Mouse (Mus musculus): Measurements from ENCODE around the gene Itpr2. TPM values are rescaled to one million over a fixed set of nuclear protein-coding genes. Genes with fewer than 3 reads are reported as not detected.

Itpr2 gene
- polyA plus RNA-seq, 1 experiment from 2014 or later = 33.6 TPM

GRCm38 (mm10) chr6:146458436-146458835 lies 43.6 kb downstream of the Itpr2 start:
- H3K4me3 ChIP-seq (ENCODE audit: low read depth, low read length) = no peak overlapping the region
- no peaks in the 10 kb centered on the region for H3K36me3 ChIP-seq (ENCODE audit: control insufficient read depth, insufficient read depth, low read length)
- no peaks in the 10 kb centered on the region for H3K9me3 ChIP-seq (replicated peaks; ENCODE audit: control insufficient read depth, low read length)
- no peak for ATAC-seq (replicated peaks; ENCODE audit: insufficient number of reproducible peaks, low FRiP score, low TSS enrichment)
- H3K27me3 ChIP-seq (ENCODE audit: control insufficient read depth, insufficient read depth, low read length) = no peaks in the 10 kb centered on the region
- H3K4me2 ChIP-seq = no peak overlapping the region
- no peak overlapping the region for H3K9ac ChIP-seq (ENCODE audit: low read depth, low read length)
- WGBS (ENCODE audit: insufficient replicate concordance) = 64% methylated on average over 5 of the region's 5 CpGs
- H3K4me1 ChIP-seq (ENCODE audit: control insufficient read depth, insufficient read depth, low read length) = no peaks in the 10 kb centered on the region
- H3K27ac ChIP-seq (ENCODE audit: low read depth, low read length) = no peak overlapping the region

GRCm38 (mm10) chr6:146456741-146457140 lies 45.3 kb downstream of the Itpr2 start:
- 57% methylated on average over 5 of the region's 5 CpGs for WGBS (ENCODE audit: insufficient replicate concordance)
- no peak for ATAC-seq (replicated peaks; ENCODE audit: insufficient number of reproducible peaks, low FRiP score, low TSS enrichment)
- no peaks in the 10 kb centered on the region for H3K27me3 ChIP-seq (ENCODE audit: control insufficient read depth, insufficient read depth, low read length)
- H3K4me1 ChIP-seq (ENCODE audit: control insufficient read depth, insufficient read depth, low read length) = no peaks in the 10 kb centered on the region
- H3K9me3 ChIP-seq (replicated peaks; ENCODE audit: control insufficient read depth, low read length) = no peaks in the 10 kb centered on the region
- no peak overlapping the region for H3K9ac ChIP-seq (ENCODE audit: low read depth, low read length)
- no peaks in the 10 kb centered on the region for H3K36me3 ChIP-seq (ENCODE audit: control insufficient read depth, insufficient read depth, low read length)
- H3K27ac ChIP-seq (ENCODE audit: low read depth, low read length) = no peak overlapping the region
- H3K4me2 ChIP-seq = no peak overlapping the region
- H3K4me3 ChIP-seq (ENCODE audit: low read depth, low read length) = no peak overlapping the region

- peak overlapping the region; percentile 22; the same call in 1 of the 2 replicates for H3K27ac ChIP-seq (ENCODE audit: low read depth, low read length)
- ATAC-seq (replicated peaks; ENCODE audit: insufficient number of reproducible peaks, low FRiP score, low TSS enrichment) = peak; percentile 89
Measured at GRCm38 (mm10) chr6:146454520-146455511, 47.2 kb downstream of the Itpr2 start.

GRCm38 (mm10) chr6:146452474-146452873 lies 49.5 kb downstream of the Itpr2 start:
- 86% methylated on average over 16 of the region's 16 CpGs for WGBS (ENCODE audit: insufficient replicate concordance)

More at GRCm38 (mm10) chr6:146454520-146455511, 47.2 kb downstream of the Itpr2 start:
- WGBS (ENCODE audit: insufficient replicate concordance) = 78% methylated on average over 10 of the region's 10 CpGs
- Histone ChIP-seq H3K9me3 (replicated peaks; ENCODE audit: control insufficient read depth, low read length) (no peaks in the 10 kb centered on the region), H3K4me2 (no peak overlapping the region), H3K27me3 (ENCODE audit: control insufficient read depth, insufficient read depth, low read length) (no peaks in the 10 kb centered on the region), H3K4me1 (ENCODE audit: control insufficient read depth, insufficient read depth, low read length) (no peaks in the 10 kb centered on the region), H3K36me3 (ENCODE audit: control insufficient read depth, insufficient read depth, low read length) (no peaks in the 10 kb centered on the region), H3K9ac (ENCODE audit: low read depth, low read length) (no peak overlapping the region), H3K4me3 (ENCODE audit: low read depth, low read length) (no peak overlapping the region)

GRCm38 (mm10) chr6:146446032-146446704 lies 55.9 kb downstream of the Itpr2 start:
- H3K36me3 ChIP-seq (ENCODE audit: control insufficient read depth, insufficient read depth, low read length) = no peaks in the 10 kb centered on the region
- WGBS (ENCODE audit: insufficient replicate concordance) = 86% methylated on average over 11 of the region's 11 CpGs
- no peaks in the 10 kb centered on the region for H3K27me3 ChIP-seq (ENCODE audit: control insufficient read depth, insufficient read depth, low read length)
- no peaks in the 10 kb centered on the region for H3K9me3 ChIP-seq (replicated peaks; ENCODE audit: control insufficient read depth, low read length)
- no peak overlapping the region for H3K4me2 ChIP-seq
- H3K4me3 ChIP-seq (ENCODE audit: low read depth, low read length) = no peak overlapping the region
- no peak for ATAC-seq (replicated peaks; ENCODE audit: insufficient number of reproducible peaks, low FRiP score, low TSS enrichment)
- no peaks in the 10 kb centered on the region for H3K4me1 ChIP-seq (ENCODE audit: control insufficient read depth, insufficient read depth, low read length)
- H3K9ac ChIP-seq (ENCODE audit: low read depth, low read length) = no peak overlapping the region
- no peak overlapping the region for H3K27ac ChIP-seq (ENCODE audit: low read depth, low read length)

More at GRCm38 (mm10) chr6:146452474-146452873, 49.5 kb downstream of the Itpr2 start:
- H3K9me3 ChIP-seq (replicated peaks; ENCODE audit: control insufficient read depth, low read length) = no peaks in the 10 kb centered on the region
- no peak overlapping the region for H3K9ac ChIP-seq (ENCODE audit: low read depth, low read length)
- no peaks in the 10 kb centered on the region for H3K36me3 ChIP-seq (ENCODE audit: control insufficient read depth, insufficient read depth, low read length)
- H3K4me3 ChIP-seq (ENCODE audit: low read depth, low read length) = no peak overlapping the region
- H3K4me2 ChIP-seq = no peak overlapping the region
- no peaks in the 10 kb centered on the region for H3K4me1 ChIP-seq (ENCODE audit: control insufficient read depth, insufficient read depth, low read length)
- H3K27ac ChIP-seq (ENCODE audit: low read depth, low read length) = no peak overlapping the region
- H3K27me3 ChIP-seq (ENCODE audit: control insufficient read depth, insufficient read depth, low read length) = no peaks in the 10 kb centered on the region
- ATAC-seq (replicated peaks; ENCODE audit: insufficient number of reproducible peaks, low FRiP score, low TSS enrichment) = no peak

GRCm38 (mm10) chr6:146439826-146440225 lies 62.2 kb downstream of the Itpr2 start:
- H3K9me3 ChIP-seq (replicated peaks; ENCODE audit: control insufficient read depth, low read length) = no peaks in the 10 kb centered on the region
- H3K4me1 ChIP-seq (ENCODE audit: control insufficient read depth, insufficient read depth, low read length) = no peaks in the 10 kb centered on the region
- H3K36me3 ChIP-seq (ENCODE audit: control insufficient read depth, insufficient read depth, low read length) = no peaks in the 10 kb centered on the region
- 55% methylated on average over 2 of the region's 2 CpGs for WGBS (ENCODE audit: insufficient replicate concordance)
- H3K9ac ChIP-seq (ENCODE audit: low read depth, low read length) = no peak overlapping the region
- no peak overlapping the region for H3K27ac ChIP-seq (ENCODE audit: low read depth, low read length)
- H3K27me3 ChIP-seq (ENCODE audit: control insufficient read depth, insufficient read depth, low read length) = no peaks in the 10 kb centered on the region
- H3K4me3 ChIP-seq (ENCODE audit: low read depth, low read length) = no peak overlapping the region
- no peak for ATAC-seq (replicated peaks; ENCODE audit: insufficient number of reproducible peaks, low FRiP score, low TSS enrichment)
- no peak overlapping the region for H3K4me2 ChIP-seq

- Histone ChIP-seq H3K9ac (ENCODE audit: low read depth, low read length) (no peak overlapping the region), H3K4me1 (ENCODE audit: control insufficient read depth, insufficient read depth, low read length) (no peaks in the 10 kb centered on the region), H3K9me3 (replicated peaks; ENCODE audit: control insufficient read depth, low read length) (no peaks in the 10 kb centered on the region), H3K36me3 (ENCODE audit: control insufficient read depth, insufficient read depth, low read length) (no peaks in the 10 kb centered on the region), H3K4me3 (ENCODE audit: low read depth, low read length) (no peak overlapping the region), H3K27me3 (ENCODE audit: control insufficient read depth, insufficient read depth, low read length) (no peaks in the 10 kb centered on the region), H3K27ac (ENCODE audit: low read depth, low read length) (no peak overlapping the region), H3K4me2 (no peak overlapping the region)
- ATAC-seq (replicated peaks; ENCODE audit: insufficient number of reproducible peaks, low FRiP score, low TSS enrichment) = no peak
- 82% methylated on average over 10 of the region's 10 CpGs for WGBS (ENCODE audit: insufficient replicate concordance)
Measured at GRCm38 (mm10) chr6:146439071-146439818, 62.8 kb downstream of the Itpr2 start.

GRCm38 (mm10) chr6:146438057-146438456 lies 64.0 kb downstream of the Itpr2 start:
- no peaks in the 10 kb centered on the region for H3K36me3 ChIP-seq (ENCODE audit: control insufficient read depth, insufficient read depth, low read length)
- no peaks in the 10 kb centered on the region for H3K9me3 ChIP-seq (replicated peaks; ENCODE audit: control insufficient read depth, low read length)
- WGBS (ENCODE audit: insufficient replicate concordance) = 69% methylated on average over 7 of the region's 7 CpGs
- no peak overlapping the region for H3K27ac ChIP-seq (ENCODE audit: low read depth, low read length)
- H3K4me1 ChIP-seq (ENCODE audit: control insufficient read depth, insufficient read depth, low read length) = no peaks in the 10 kb centered on the region
- H3K4me3 ChIP-seq (ENCODE audit: low read depth, low read length) = no peak overlapping the region
- no peak overlapping the region for H3K4me2 ChIP-seq
- H3K27me3 ChIP-seq (ENCODE audit: control insufficient read depth, insufficient read depth, low read length) = no peaks in the 10 kb centered on the region
- no peak for ATAC-seq (replicated peaks; ENCODE audit: insufficient number of reproducible peaks, low FRiP score, low TSS enrichment)
- no peak overlapping the region for H3K9ac ChIP-seq (ENCODE audit: low read depth, low read length)

Data from heart, embryonic 11.5 days (tissue).